Mouse (Mus musculus) kidney, adult 2 months (tissue): ENCODE measurements around the gene Cntrob.
A peak's percentile ranks its signal among the peaks of the same experiment; 100 is the strongest.

ENCODE experiments used
- CTCF ChIP-seq: fragments of 200-500 bp; conservative IDR thresholded peaks from 2 replicates; pipeline ENCODE4 v1.5.1; 2011; ENCODE audit warnings: low read depth, mild to moderate bottlenecking, control low read depth, low read length, moderate library complexity, mixed read lengths; ENCODE audit not compliant: insufficient read depth, insufficient read length
- POLR2A ChIP-seq: fragments of 200-500 bp; IDR thresholded peaks from one replicate; pipeline ENCODE4 v1.6.1; 2011; ENCODE audit warnings: low read depth, low read length, control low read depth

DNA sequence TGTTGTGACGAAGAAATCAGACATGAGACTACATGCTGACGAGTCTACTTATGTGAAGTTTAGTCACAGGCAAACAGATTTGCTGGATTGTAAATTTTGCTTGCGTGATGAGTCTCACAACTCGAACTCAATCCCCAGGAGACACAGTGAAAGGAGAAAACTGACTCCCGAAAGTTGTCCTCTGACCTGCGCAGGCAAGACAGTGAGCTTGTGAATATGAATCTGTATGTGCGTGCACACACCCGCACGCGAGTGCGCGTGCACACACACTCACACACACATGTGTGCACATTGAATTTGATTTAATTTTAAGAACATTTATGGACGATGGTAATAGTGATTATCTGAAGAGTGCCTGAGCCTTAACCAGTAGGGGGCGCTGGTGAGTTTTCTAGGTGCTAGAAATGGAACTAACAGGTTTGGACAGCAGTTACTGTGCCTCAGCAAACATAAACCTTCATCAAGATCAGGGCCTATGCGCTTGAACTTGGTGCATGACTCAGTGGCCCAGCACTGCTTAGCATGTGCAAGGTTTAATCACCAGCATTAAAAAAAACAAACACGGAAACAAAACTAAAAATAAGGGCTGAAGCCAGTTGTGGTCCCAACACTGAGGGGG, 51.3 kb downstream of the Cntrob start:
- TF ChIP-seq CTCF = peak; percentile 51
- no peak for TF ChIP-seq POLR2A
